Mouse (Mus musculus) inflammation-experienced regulatory T-cells, adult 6 months (primary cell): ENCODE results near the gene Opcml. TPM values are rescaled to one million over a fixed set of nuclear protein-coding genes. Genes with fewer than 3 reads are reported as not detected.

Experiments used
- ATAC-seq: one replicate; pipeline ENCODE4 v1.8.0; 2017
- polyA plus RNA-seq, 3 experiments: library from polyadenylated mRNA; unstranded; fragments of 100-300 nt; shearing (Covaris generic); gene quantifications; one replicate each; pipeline ENCODE4 v1.2.1; 2017

Opcml gene
- polyA plus RNA-seq, 3 experiments from 2014 or later = 0.12 TPM; not detected in 2

GRCm38 (mm10) chr9:28558628-28559027 is 768.1 kb downstream of the Opcml start:
- ATAC-seq = no peak

GRCm38 (mm10) chr9:28561761-28562160 is 771.2 kb downstream of the Opcml start:
- no peak for ATAC-seq

- ATAC-seq = no peak
These were observed 772.6 kb downstream of the Opcml start for GRCm38 (mm10) chr9:28563066-28563683.

- ATAC-seq = no peak
These were observed 778.5 kb downstream of the Opcml start for GRCm38 (mm10) chr9:28569041-28569522.

- no peak for ATAC-seq
These were observed 779.2 kb downstream of the Opcml start for GRCm38 (mm10) chr9:28569776-28570175.

GRCm38 (mm10) chr9:28571682-28572081 is 781.1 kb downstream of the Opcml start:
- no peak for ATAC-seq

GRCm38 (mm10) chr9:28572136-28572774 is 781.7 kb downstream of the Opcml start:
- ATAC-seq = no peak

GRCm38 (mm10) chr9:28578730-28579129 is 788.2 kb downstream of the Opcml start:
- no peak for ATAC-seq

- ATAC-seq = no peak
These were observed 796.7 kb downstream of the Opcml start for GRCm38 (mm10) chr9:28587253-28587652.

GRCm38 (mm10) chr9:28587857-28588388 is 797.3 kb downstream of the Opcml start:
- no peak for ATAC-seq

- ATAC-seq = no peak
These were observed 797.9 kb downstream of the Opcml start for GRCm38 (mm10) chr9:28588488-28588887.

GRCm38 (mm10) chr9:28592208-28592607 is 801.6 kb downstream of the Opcml start:
- ATAC-seq = no peak

- no peak for ATAC-seq
These were observed 804.5 kb downstream of the Opcml start for GRCm38 (mm10) chr9:28595062-28595461.

GRCm38 (mm10) chr9:28605561-28605960 is 815.0 kb downstream of the Opcml start:
- ATAC-seq = no peak

- ATAC-seq = no peak
These were observed 823.4 kb downstream of the Opcml start for GRCm38 (mm10) chr9:28613683-28614620.

GRCm38 (mm10) chr9:28615447-28615846 is 824.9 kb downstream of the Opcml start:
- no peak for ATAC-seq

- no peak for ATAC-seq
These were observed 827.1 kb downstream of the Opcml start for GRCm38 (mm10) chr9:28617666-28618065.

GRCm38 (mm10) chr9:28618186-28618892 is 827.8 kb downstream of the Opcml start:
- no peak for ATAC-seq

GRCm38 (mm10) chr9:28621939-28622338 is 831.4 kb downstream of the Opcml start:
- no peak for ATAC-seq

GRCm38 (mm10) chr9:28624870-28625269 is 834.3 kb downstream of the Opcml start:
- no peak for ATAC-seq

GRCm38 (mm10) chr9:28642766-28643165 is 852.2 kb downstream of the Opcml start:
- ATAC-seq = no peak

GRCm38 (mm10) chr9:28644063-28644462 is 853.5 kb downstream of the Opcml start:
- ATAC-seq = no peak
